Comparison of ENCODE assay signal across 9 mouse cellular contexts in the genomic region with DNA sequence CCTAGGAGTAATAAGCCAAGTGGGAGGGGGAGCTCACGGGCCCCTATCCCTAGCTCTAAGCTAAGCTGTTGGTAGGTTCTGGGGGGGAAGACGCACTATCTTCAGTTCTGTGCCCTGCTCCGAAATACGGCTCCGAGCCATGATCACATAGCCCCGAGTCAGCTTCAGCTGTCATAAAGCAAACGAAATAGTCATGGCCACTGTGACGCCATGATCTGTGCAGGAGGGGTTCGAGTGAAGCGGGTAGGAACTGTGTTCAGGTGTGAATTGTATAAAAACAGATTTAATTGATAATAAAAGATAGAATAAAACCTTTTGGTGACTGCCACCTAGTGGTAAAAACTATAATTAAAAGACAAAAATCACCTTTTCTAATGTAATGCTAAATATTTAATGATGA. TPM values are rescaled to one million over a fixed set of nuclear protein-coding genes. Genes with fewer than 3 reads are reported as not detected.
DNase-seq lines count a peak whose midpoint lies in the region; ATAC-seq and TF ChIP-seq lines count a peak whose summit lies in the region.
"Had no signal": no experiment of that assay in that cellular context is flagged by ENCODE, and none has a peak within 500 bp of the region (broad histone marks: within the 10 kb centered on the region; RNA-seq: fewer than 3 reads in every experiment).

No protein-coding gene starts in this region.

- peak; percentile 63 for ATAC-seq in neural tube, embryonic 14.5 days (ENCODE audit: low read depth)
- no peak for ATAC-seq in monocyte, adult 5-6 weeks (replicated peaks; ENCODE audit: insufficient number of reproducible peaks, low FRiP score, low TSS enrichment, poor library complexity, severe bottlenecking)

- no peaks in the 10 kb centered on the region for H3K36me3 ChIP-seq in neural tube, embryonic 14.5 days (ENCODE audit: control insufficient read depth, insufficient read depth, low read length)
- H3K36me3 ChIP-seq: lung, embryonic 15.5 days had no signal

- H3K9me3 ChIP-seq in neural tube, embryonic 14.5 days (ENCODE audit: control insufficient read depth, low read length) = no peaks in the 10 kb centered on the region
- H3K9me3 ChIP-seq: lung, embryonic 15.5 days had no signal

- WGBS in neural tube, embryonic 14.5 days = 76% methylated on average over 10 of the region's 10 CpGs

- H3K27me3 ChIP-seq in neural tube, embryonic 14.5 days (ENCODE audit: control insufficient read depth, insufficient read depth, low read length) = no peaks in the 10 kb centered on the region
- H3K27me3 ChIP-seq: lung, embryonic 15.5 days had no signal

- H3K4me3 ChIP-seq in bone marrow macrophage, adult 2 months (ENCODE audit: insufficient read depth, low read length) = no peak overlapping the region
- no peak overlapping the region for H3K4me3 ChIP-seq in neural tube, embryonic 14.5 days (ENCODE audit: low read depth, low read length)
- H3K4me3 ChIP-seq: lung, embryonic 15.5 days had no signal

- H3K4me1 ChIP-seq in bone marrow macrophage, adult 2 months (ENCODE audit: control insufficient read depth, insufficient read depth, low read length) = peaks cover 2% of the 10 kb centered on the region; the same call in 1 of the 2 replicates
- H3K4me1 ChIP-seq in neural tube, embryonic 14.5 days (ENCODE audit: control insufficient read depth, insufficient read depth, low read length) = no peaks in the 10 kb centered on the region
- H3K4me1 ChIP-seq: lung, embryonic 15.5 days had no signal

- DNase-seq in kidney, adult 11 months = peak; percentile 4
- no peak for DNase-seq in kidney, postnatal 25 days
- DNase-seq in B cell, adult 2 months = peak; percentile 21 to 23
- DNase-seq in induced T-regulatory cell, adult 2 months (ENCODE audit: low read depth) = peak; percentile 56
- no peak for DNase-seq in adrenal gland, postnatal 36 days

- no peak overlapping the region for H3K4me2 ChIP-seq in neural tube, embryonic 14.5 days (ENCODE audit: low read depth, low read length)
- H3K4me2 ChIP-seq: lung, embryonic 15.5 days had no signal

- no peak overlapping the region for H3K9ac ChIP-seq in neural tube, embryonic 14.5 days (replicated peaks; ENCODE audit: low read depth, low read length)
- H3K9ac ChIP-seq: lung, embryonic 15.5 days had no signal

- TF ChIP-seq POLR2A in bone marrow macrophage, adult 2 months (IDR thresholded peaks at IDR 0.05; ENCODE audit: borderline replicate concordance, low read depth, low read length) = no peak

- H3K27ac ChIP-seq in bone marrow macrophage, adult 2 months (ENCODE audit: insufficient read depth, low read depth, low read length) = no peak overlapping the region
- H3K27ac ChIP-seq in neural tube, embryonic 14.5 days (ENCODE audit: low read depth, low read length) = no peak overlapping the region
- H3K27ac ChIP-seq: lung, embryonic 15.5 days had no signal

- TF ChIP-seq CTCF in bone marrow macrophage, adult 2 months (IDR thresholded peaks at IDR 0.05; ENCODE audit: low read depth, low read length) = peak; percentile 74

RNA-seq across cellular contexts. Expression of a gene that starts 42.4 kb away (rescaled TPM):
- 113 and 149 TPM in 2 replicates for polyA plus RNA-seq in bone marrow macrophage, adult 2 months (2012; ENCODE audit: insufficient read depth, insufficient read length, missing spikeins)
- 220 and 225 TPM in 2 replicates for polyA plus RNA-seq in neural tube, embryonic 14.5 days (2014; fragmentation: Nextera tagmentation; extraction: Ambion mirVana)
- 37.5 to 79.8 TPM (median 45.4 TPM) in 3 replicates for total RNA-seq in monocyte, adult 5-6 weeks (2017)
- total RNA-seq in adrenal gland, postnatal 36 days (2021) = 10 to 100 TPM; 32.5 to 42.6 TPM

Comparison
In these comparisons a context has a peak if more than half of its experiments do, and no peak if none do; other contexts are left out.
1. DNase-seq: peak in kidney, adult 11 months (single experiment), B cell, adult 2 months (2 of 2) and induced T-regulatory cell, adult 2 months (single experiment); none in kidney, postnatal 25 days (0 of 2) and adrenal gland, postnatal 36 days (0 of 2).